ENCODE assay signal across 1 mouse cellular context in the genomic region with DNA sequence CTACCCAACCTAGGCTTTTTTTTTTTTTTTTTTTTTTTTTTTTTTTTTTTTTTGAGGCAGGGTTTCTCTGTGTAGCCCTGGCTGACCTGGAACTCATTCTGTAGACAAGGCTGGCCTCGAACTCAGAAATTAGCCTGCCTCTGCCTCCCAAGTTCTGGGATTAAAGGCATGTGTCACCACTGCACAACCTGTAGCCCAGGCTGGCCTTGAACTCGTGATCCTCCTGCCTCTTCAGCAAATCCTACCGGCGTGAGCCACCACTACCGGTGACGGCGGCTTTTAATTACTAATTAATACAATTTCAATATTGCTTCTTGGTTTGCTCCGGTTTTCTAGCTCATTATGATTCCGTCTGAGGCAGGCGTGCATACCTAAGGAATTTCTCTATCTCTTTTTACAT. TPM values are rescaled to one million over a fixed set of nuclear protein-coding genes. Genes with fewer than 3 reads are reported as not detected.
"Had no signal": no experiment of that assay in that cellular context is flagged by ENCODE, and none has a peak within 500 bp of the region (broad histone marks: within the 10 kb centered on the region; RNA-seq: fewer than 3 reads in every experiment).

No protein-coding gene starts in this region.

RNA-seq across cellular contexts. Expression of a gene that starts 18.3 kb away (rescaled TPM):
- total RNA-seq: common myeloid progenitor, adult 5-6 weeks had no signal
